Mouse (Mus musculus) hindbrain, embryonic 16.5 days (tissue): Measurements from ENCODE around the gene Dlg1. TPM values are rescaled to one million over a fixed set of nuclear protein-coding genes. Genes with fewer than 3 reads are reported as not detected.
"Not testable (repeated sequence)": the region's sequence is repeated elsewhere in the genome, so short reads cannot be mapped to it uniquely, and the experiment has no call there.

ENCODE experiments used
- ATAC-seq: fragments of 200-750 bp; cut with Nextera tagmentation; 2 replicates; pipeline ENCODE4 v1.8.0; 2017; ENCODE audit warnings: moderate TSS enrichment, moderate library complexity
- H3K27ac ChIP-seq: fragments of 300-500 bp; sonication (generic); 2 replicates; pipeline ENCODE4 v1.5.1; 2014; ENCODE audit warnings: low read depth, mild to moderate bottlenecking, control low read depth, low read length, moderate library complexity
- H3K27me3 ChIP-seq: fragments of 300-500 bp; sonication (generic); replicated peaks from 2 replicates; pipeline ENCODE4 v1.6.1; 2014; ENCODE audit warnings: low read length; ENCODE audit not compliant: control insufficient read depth, insufficient read depth
- H3K36me3 ChIP-seq: fragments of 300-500 bp; sonication (generic); 2 replicates; pipeline ENCODE4 v1.6.1; 2014; ENCODE audit warnings: mild to moderate bottlenecking, low read length, moderate library complexity, mixed read lengths; ENCODE audit not compliant: control insufficient read depth, insufficient read depth
- H3K4me1 ChIP-seq: fragments of 300-500 bp; sonication (generic); 2 replicates; pipeline ENCODE4 v1.6.1; 2014; ENCODE audit warnings: low read depth, low read length; ENCODE audit not compliant: control insufficient read depth, insufficient read depth
- H3K4me2 ChIP-seq: fragments of 300-500 bp; sonication (generic); 2 replicates; pipeline ENCODE4 v1.6.1; 2014; ENCODE audit warnings: mild to moderate bottlenecking, low read length, control low read depth, moderate library complexity
- H3K4me3 ChIP-seq: fragments of 300-500 bp; sonication (generic); 2 replicates; pipeline ENCODE4 v1.5.1; 2014; ENCODE audit warnings: mild to moderate bottlenecking, low read length, control low read depth, moderate library complexity
- H3K9ac ChIP-seq: fragments of 300-500 bp; sonication (generic); 2 replicates; pipeline ENCODE4 v1.6.1; 2014; ENCODE audit warnings: low read depth, mild to moderate bottlenecking, control low read depth, low read length, moderate library complexity
- H3K9me3 ChIP-seq: fragments of 300-500 bp; sonication (generic); 2 replicates; pipeline ENCODE4 v1.6.1; 2014; ENCODE audit warnings: mild to moderate bottlenecking, low read length, moderate library complexity; ENCODE audit not compliant: control insufficient read depth
- WGBS: fragments of 180-500 bp; shearing (Covaris S2); extraction: QIAGEN DNeasy Blood & Tissue Kit; methylation state at CpG from one replicate; pipeline ENCODE4 v1.1.7; 2014; 5-methylcytosine and 5-hydroxymethylcytosine counted together
- polyA plus RNA-seq: library from polyadenylated mRNA; unstranded; fragments of >200 nt; fragmentation: Nextera tagmentation; extraction: Ambion mirVana; gene quantifications from 2 replicates; pipeline ENCODE4 v1.2.1, GENCODE M21; 2015

Dlg1 gene
- polyA plus RNA-seq, 1 experiment from 2014 or later = 12.7 TPM

GRCm38 (mm10) chr16:31705213-31705612, 42.0 kb downstream of the Dlg1 start:
- ATAC-seq = no peak
- Histone ChIP-seq H3K36me3 (no peaks in the 10 kb centered on the region), H3K4me3 (no peak overlapping the region), H3K4me2 (no peak overlapping the region), H3K4me1 (no peaks in the 10 kb centered on the region), H3K27ac (no peak overlapping the region), H3K9ac (no peak overlapping the region), H3K9me3 (no peaks in the 10 kb centered on the region), H3K27me3 (no peaks in the 10 kb centered on the region)
- WGBS = 28% methylated on average over 2 of the region's 2 CpGs

GRCm38 (mm10) chr16:31705904-31706303, 42.7 kb downstream of the Dlg1 start:
- H3K4me1 ChIP-seq = no peaks in the 10 kb centered on the region
- no peaks in the 10 kb centered on the region for H3K9me3 ChIP-seq
- H3K4me3 ChIP-seq = no peak overlapping the region
- H3K36me3 ChIP-seq = no peaks in the 10 kb centered on the region
- no peaks in the 10 kb centered on the region for H3K27me3 ChIP-seq
- no peak for ATAC-seq
- H3K27ac ChIP-seq = no peak overlapping the region
- no peak overlapping the region for H3K4me2 ChIP-seq
- H3K9ac ChIP-seq = no peak overlapping the region
- WGBS = 96% methylated on average over 3 of the region's 3 CpGs

GRCm38 (mm10) chr16:31707326-31707725, 44.1 kb downstream of the Dlg1 start:
- H3K4me2 ChIP-seq = no peak overlapping the region
- H3K4me1 ChIP-seq = no peaks in the 10 kb centered on the region
- WGBS = 72% methylated on average over 3 of the region's 3 CpGs
- H3K9me3 ChIP-seq = no peaks in the 10 kb centered on the region
- no peak for ATAC-seq
- no peak overlapping the region for H3K9ac ChIP-seq
- H3K36me3 ChIP-seq = no peaks in the 10 kb centered on the region
- no peak overlapping the region for H3K27ac ChIP-seq
- H3K4me3 ChIP-seq = no peak overlapping the region
- H3K27me3 ChIP-seq = no peaks in the 10 kb centered on the region

GRCm38 (mm10) chr16:31722991-31723390, 59.7 kb downstream of the Dlg1 start:
- 81% methylated on average over 1 of the region's 1 CpGs for WGBS
- H3K9ac ChIP-seq = no peak overlapping the region
- H3K27me3 ChIP-seq = no peaks in the 10 kb centered on the region
- H3K27ac ChIP-seq = no peak overlapping the region
- H3K4me3 ChIP-seq = no peak overlapping the region
- H3K36me3 ChIP-seq = no peaks in the 10 kb centered on the region
- no peak for ATAC-seq
- no peak overlapping the region for H3K4me2 ChIP-seq
- H3K4me1 ChIP-seq = no peaks in the 10 kb centered on the region
- H3K9me3 ChIP-seq = no peaks in the 10 kb centered on the region

GRCm38 (mm10) chr16:31724121-31724520, 60.9 kb downstream of the Dlg1 start:
- no peaks in the 10 kb centered on the region for H3K9me3 ChIP-seq
- no peaks in the 10 kb centered on the region for H3K36me3 ChIP-seq
- no peaks in the 10 kb centered on the region for H3K4me1 ChIP-seq
- no peak overlapping the region for H3K4me2 ChIP-seq
- H3K4me3 ChIP-seq = no peak overlapping the region
- no peak overlapping the region for H3K27ac ChIP-seq
- 20% methylated on average over 1 of the region's 1 CpGs for WGBS
- 0 out of 2 replicates have a peak, but pooled peaks have one; percentile 56 for ATAC-seq
- no peak overlapping the region for H3K9ac ChIP-seq
- no peaks in the 10 kb centered on the region for H3K27me3 ChIP-seq

DNA sequence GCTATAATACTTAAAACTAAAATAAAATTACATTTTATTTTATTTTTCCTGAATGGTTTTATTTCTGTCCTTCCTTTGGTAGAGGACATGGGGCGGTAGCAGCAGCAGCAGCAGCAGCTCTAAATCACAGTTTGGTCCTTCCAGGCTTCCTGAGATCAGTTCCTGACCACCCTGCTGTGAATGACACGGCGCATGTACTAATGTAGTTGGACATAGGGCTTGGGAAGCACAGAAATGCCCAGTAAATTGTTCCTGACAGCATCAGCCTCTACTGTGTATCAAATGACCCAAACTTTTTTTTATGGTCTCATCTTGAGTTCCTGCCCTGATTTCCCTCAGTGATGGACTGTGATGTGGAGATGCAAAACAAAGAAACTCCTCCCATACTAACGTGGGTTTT, 61.6 kb downstream of the Dlg1 start:
- 79% methylated on average over 4 of the region's 4 CpGs for WGBS
- no peaks in the 10 kb centered on the region for H3K36me3 ChIP-seq
- H3K9ac ChIP-seq = no peak overlapping the region
- H3K9me3 ChIP-seq = no peaks in the 10 kb centered on the region
- H3K4me1 ChIP-seq = no peaks in the 10 kb centered on the region
- no peak overlapping the region for H3K4me3 ChIP-seq
- no peaks in the 10 kb centered on the region for H3K27me3 ChIP-seq
- no peak overlapping the region for H3K27ac ChIP-seq
- no peak for ATAC-seq
- H3K4me2 ChIP-seq = no peak overlapping the region

DNA sequence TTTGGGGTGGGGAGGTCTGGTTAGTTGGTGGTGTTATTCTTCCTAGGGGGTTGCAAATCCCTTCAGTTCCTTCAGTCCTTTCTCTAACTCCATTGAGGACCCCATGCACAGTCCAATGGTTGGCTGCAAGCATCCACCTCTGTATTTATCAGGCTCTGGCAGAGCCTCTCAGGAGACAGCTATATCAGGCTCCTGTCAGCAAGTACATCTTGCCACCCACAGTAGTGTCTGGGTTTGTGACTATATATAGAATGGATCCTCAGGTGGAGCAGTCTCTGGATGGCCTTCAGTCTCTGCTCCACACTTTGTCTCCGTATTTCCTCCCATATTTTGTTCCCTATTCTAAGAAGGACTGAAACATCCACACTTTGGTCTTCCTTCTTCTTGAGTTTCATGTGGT, 67.7 kb downstream of the Dlg1 start:
- not testable (repeated sequence) for ATAC-seq, H3K4me1 ChIP-seq, H3K4me3 ChIP-seq, H3K9ac ChIP-seq, H3K4me2 ChIP-seq, H3K9me3 ChIP-seq, H3K27ac ChIP-seq, H3K27me3 ChIP-seq, H3K36me3 ChIP-seq
- WGBS = 95% methylated on average over 1 of the region's 1 CpGs

GRCm38 (mm10) chr16:31737081-31737480, 73.8 kb downstream of the Dlg1 start:
- no peak overlapping the region for H3K4me3 ChIP-seq
- 70% methylated on average over 4 of the region's 4 CpGs for WGBS
- H3K4me1 ChIP-seq = no peaks in the 10 kb centered on the region
- H3K36me3 ChIP-seq = no peaks in the 10 kb centered on the region
- no peaks in the 10 kb centered on the region for H3K27me3 ChIP-seq
- no peak overlapping the region for H3K9ac ChIP-seq
- ATAC-seq = no peak
- H3K4me2 ChIP-seq = no peak overlapping the region
- no peak overlapping the region for H3K27ac ChIP-seq
- no peaks in the 10 kb centered on the region for H3K9me3 ChIP-seq

DNA sequence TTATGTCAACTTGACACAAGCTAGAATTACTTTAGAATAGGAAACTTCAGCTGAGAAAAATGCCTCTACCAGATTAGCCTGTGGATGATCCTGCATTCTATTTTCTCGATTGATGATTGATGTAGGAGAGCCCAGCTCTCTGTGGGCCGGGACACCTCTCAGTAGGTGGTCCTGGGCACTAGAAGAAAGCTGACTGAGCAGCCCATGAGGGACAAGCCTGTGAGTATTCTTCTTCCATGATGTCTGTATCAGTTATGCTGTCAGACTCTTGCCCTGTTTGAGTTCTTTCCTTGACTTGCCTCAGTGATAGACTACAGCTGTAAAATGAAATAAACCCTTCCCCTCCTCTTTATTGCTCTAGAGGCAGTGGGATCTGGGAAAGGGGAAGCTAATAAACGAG, 74.5 kb downstream of the Dlg1 start:
- Histone ChIP-seq H3K4me3 (no peak overlapping the region), H3K36me3 (no peaks in the 10 kb centered on the region), H3K4me1 (no peaks in the 10 kb centered on the region), H3K9me3 (no peaks in the 10 kb centered on the region), H3K27me3 (no peaks in the 10 kb centered on the region), H3K4me2 (no peak overlapping the region), H3K9ac (no peak overlapping the region), H3K27ac (no peak overlapping the region)
- ATAC-seq = no peak
- WGBS = 54% methylated on average over 3 of the region's 3 CpGs

- 72% methylated on average over 8 of the region's 8 CpGs for WGBS
- Histone ChIP-seq H3K4me3 (no peak overlapping the region), H3K27ac (no peak overlapping the region), H3K36me3 (no peaks in the 10 kb centered on the region), H3K9ac (no peak overlapping the region), H3K4me1 (no peaks in the 10 kb centered on the region), H3K4me2 (no peak overlapping the region), H3K9me3 (peaks cover 3% of the 10 kb centered on the region; the same call in 1 of the 2 replicates), H3K27me3 (no peaks in the 10 kb centered on the region)
- ATAC-seq = no peak
Observed at GRCm38 (mm10) chr16:31740271-31740670, 77.0 kb downstream of the Dlg1 start.
